Mouse (Mus musculus): ENCODE results near the gene Foxe1.

DNA sequence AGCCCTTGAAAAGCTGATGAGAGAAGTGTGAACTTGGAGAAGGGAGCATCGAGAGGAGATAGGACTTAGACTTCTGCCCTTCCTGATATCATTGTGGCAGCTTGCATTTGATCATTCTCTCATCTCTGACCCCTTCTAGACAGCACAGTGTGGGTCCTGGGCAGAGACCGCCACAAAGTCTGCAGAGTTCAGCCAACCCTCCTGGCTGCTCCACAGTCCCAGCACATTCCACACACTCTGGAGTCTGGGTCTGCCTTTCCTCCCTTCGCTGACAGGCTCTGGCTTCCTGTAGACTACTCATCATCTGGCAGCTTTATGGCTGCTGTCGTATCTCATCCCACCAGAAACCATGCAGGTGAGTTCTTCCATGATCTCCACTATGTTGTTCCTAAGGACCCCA, 20.7 kb upstream of the Foxe1 start:
- TF ChIP-seq POLR2A (IDR thresholded peaks at IDR 0.05; ENCODE audit: low read depth, low read length), result no peak
- TF ChIP-seq CTCF (IDR thresholded peaks at IDR 0.05; ENCODE audit: extremely low read depth, insufficient read depth, insufficient read length, insufficient replicate concordance), result no peak
